Mouse (Mus musculus): ENCODE data around the gene Tas2r126. TPM values are rescaled to one million over a fixed set of nuclear protein-coding genes. Genes with fewer than 3 reads are reported as not detected.

Gene Tas2r126
- polyA plus RNA-seq, 1 experiment from 2014 or later, result not detected

GRCm38 (mm10) chr6:42405134-42405533, 29.2 kb upstream of the Tas2r126 start, which contains the start of gene Tas2r135:
TSS of gene Tas2r135 (plus strand) at chr6:42405434.
- 84% methylated on average over 2 of the region's 2 CpGs for WGBS
- H3K27ac ChIP-seq (ENCODE audit: low read depth, low read length), result no peak within 1 kb of the TSS
- no peaks in the 10 kb centered on the region for H3K4me1 ChIP-seq (ENCODE audit: control insufficient read depth, insufficient read depth, low read length)
- H3K4me2 ChIP-seq (ENCODE audit: low read depth), result no peak within 1 kb of the TSS
- no peaks in the 10 kb centered on the region for H3K9me3 ChIP-seq (ENCODE audit: control insufficient read depth, low read length)
- no peaks in the 10 kb centered on the region for H3K27me3 ChIP-seq (ENCODE audit: control insufficient read depth, insufficient read depth, low read length)
- no peaks in the 10 kb centered on the region for H3K36me3 ChIP-seq (ENCODE audit: control insufficient read depth, insufficient read depth, low read length)
- DNase-seq (ENCODE audit: low spot score) (no peak), ATAC-seq (ENCODE audit: insufficient read depth, low FRiP score, low TSS enrichment) (no peak)
- no peak within 1 kb of the TSS for H3K9ac ChIP-seq (ENCODE audit: low read length)
- H3K4me3 ChIP-seq (ENCODE audit: low read depth, low read length), result no peak within 1 kb of the TSS

DNA sequence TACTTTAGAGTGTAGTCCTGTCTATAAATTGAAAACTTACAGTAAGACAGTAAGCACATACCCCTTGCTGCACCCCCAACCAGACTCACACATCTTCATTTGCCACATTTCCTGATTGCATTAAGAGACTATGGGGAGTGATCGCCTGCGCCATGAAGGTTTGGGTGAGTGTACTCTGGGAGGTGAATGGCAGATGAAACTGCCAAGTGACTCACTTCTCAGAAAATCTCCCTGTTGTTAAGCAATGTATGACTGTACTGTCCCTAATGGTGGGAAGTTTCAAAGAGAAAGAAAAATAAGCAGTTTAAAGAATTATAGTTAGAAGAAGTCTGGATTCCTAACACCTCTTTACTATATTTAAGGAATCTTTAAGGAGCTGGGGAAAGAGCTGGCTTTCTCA, 14.9 kb upstream of the Tas2r126 start:
- H3K4me3 ChIP-seq (ENCODE audit: low read depth, low read length), result no peak overlapping the region
- no peak overlapping the region for H3K4me2 ChIP-seq (ENCODE audit: low read depth)
- H3K27ac ChIP-seq (ENCODE audit: low read depth, low read length), result no peak overlapping the region
- no peak for DNase-seq (ENCODE audit: low spot score)
- no peaks in the 10 kb centered on the region for H3K27me3 ChIP-seq (ENCODE audit: control insufficient read depth, insufficient read depth, low read length)
- no peaks in the 10 kb centered on the region for H3K36me3 ChIP-seq (ENCODE audit: control insufficient read depth, insufficient read depth, low read length)
- ATAC-seq (ENCODE audit: insufficient read depth, low FRiP score, low TSS enrichment), result no peak
- WGBS, result 95% methylated on average over 2 of the region's 2 CpGs
- no peaks in the 10 kb centered on the region for H3K9me3 ChIP-seq (ENCODE audit: control insufficient read depth, low read length)
- no peaks in the 10 kb centered on the region for H3K4me1 ChIP-seq (ENCODE audit: control insufficient read depth, insufficient read depth, low read length)
- no peak overlapping the region for H3K9ac ChIP-seq (ENCODE audit: low read length)

DNA sequence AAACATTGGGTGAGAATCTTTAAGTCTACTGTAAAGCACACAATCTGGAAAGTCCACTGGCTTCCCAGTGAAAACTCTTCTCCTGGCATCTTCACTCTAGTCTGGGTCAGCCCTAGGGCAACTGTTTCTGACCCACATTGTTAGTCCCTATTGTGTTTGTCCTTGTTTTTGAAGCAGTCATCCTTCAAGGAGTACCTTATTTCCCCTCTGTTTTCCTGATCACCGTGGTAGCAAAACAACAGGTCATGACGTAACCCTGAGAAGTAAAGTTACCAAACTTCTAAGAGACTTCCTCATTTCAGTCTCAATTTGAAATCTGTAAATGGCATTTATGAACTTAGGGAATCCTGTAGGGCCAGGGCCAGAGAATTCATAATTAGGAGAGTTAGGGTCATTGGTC, 12.9 kb upstream of the Tas2r126 start:
- no peaks in the 10 kb centered on the region for H3K4me1 ChIP-seq (ENCODE audit: control insufficient read depth, insufficient read depth, low read length)
- H3K27me3 ChIP-seq (ENCODE audit: control insufficient read depth, insufficient read depth, low read length), result no peaks in the 10 kb centered on the region
- H3K9me3 ChIP-seq (ENCODE audit: control insufficient read depth, low read length), result no peaks in the 10 kb centered on the region
- no peaks in the 10 kb centered on the region for H3K36me3 ChIP-seq (ENCODE audit: control insufficient read depth, insufficient read depth, low read length)
- no peak for DNase-seq (ENCODE audit: low spot score)
- no peak overlapping the region for H3K27ac ChIP-seq (ENCODE audit: low read depth, low read length)
- H3K4me3 ChIP-seq (ENCODE audit: low read depth, low read length), result no peak overlapping the region
- 73% methylated on average over 2 of the region's 2 CpGs for WGBS
- no peak for ATAC-seq (ENCODE audit: insufficient read depth, low FRiP score, low TSS enrichment)
- no peak overlapping the region for H3K9ac ChIP-seq (ENCODE audit: low read length)
- no peak overlapping the region for H3K4me2 ChIP-seq (ENCODE audit: low read depth)

DNA sequence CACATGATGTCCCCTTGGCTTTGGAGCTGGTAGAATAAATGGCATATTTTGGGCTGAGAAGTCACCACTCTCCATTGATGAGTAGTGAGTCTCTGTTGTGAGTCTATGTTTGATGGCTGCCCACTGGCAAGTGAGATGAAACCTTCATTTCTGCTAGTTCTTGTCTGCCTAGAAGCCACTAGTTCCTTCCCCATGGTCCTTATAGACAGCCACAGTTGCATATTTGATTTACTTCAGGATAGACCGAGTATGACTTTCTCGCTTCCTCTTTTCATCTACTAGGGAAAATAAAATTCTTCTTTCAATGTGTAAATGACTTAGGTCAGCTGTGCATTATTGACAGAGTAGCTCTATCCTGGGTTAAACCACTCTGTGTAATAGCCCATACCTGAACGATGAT, 9.9 kb upstream of the Tas2r126 start:
- Histone ChIP-seq H3K4me1 (ENCODE audit: control insufficient read depth, insufficient read depth, low read length) (no peaks in the 10 kb centered on the region), H3K9ac (ENCODE audit: low read length) (no peak overlapping the region), H3K4me3 (ENCODE audit: low read depth, low read length) (no peak overlapping the region), H3K27ac (ENCODE audit: low read depth, low read length) (no peak overlapping the region), H3K4me2 (ENCODE audit: low read depth) (no peak overlapping the region), H3K36me3 (ENCODE audit: control insufficient read depth, insufficient read depth, low read length) (no peaks in the 10 kb centered on the region), H3K27me3 (ENCODE audit: control insufficient read depth, insufficient read depth, low read length) (no peaks in the 10 kb centered on the region), H3K9me3 (ENCODE audit: control insufficient read depth, low read length) (no peaks in the 10 kb centered on the region)
- 93% methylated on average over 3 of the region's 3 CpGs for WGBS
- no peak for ATAC-seq (ENCODE audit: insufficient read depth, low FRiP score, low TSS enrichment)
- no peak for DNase-seq (ENCODE audit: low spot score)

DNA sequence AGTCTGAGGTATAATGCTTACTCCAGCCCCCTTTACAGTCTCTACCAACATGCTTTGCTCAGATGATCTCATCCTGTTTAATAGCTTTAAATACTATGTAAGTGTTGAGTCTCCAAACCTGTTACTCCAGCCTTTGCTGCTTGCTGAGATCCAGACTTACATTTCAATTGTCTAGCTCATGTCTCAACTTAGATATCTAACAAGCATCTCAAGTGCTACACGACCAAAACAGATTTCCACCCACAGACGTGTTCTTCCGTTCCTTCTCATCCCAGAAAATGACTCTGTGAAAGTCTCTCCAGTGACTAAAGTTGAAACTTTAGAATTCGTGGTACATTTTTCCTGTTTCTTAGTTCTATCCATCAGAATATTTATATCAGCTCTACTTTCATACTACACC, 8.0 kb upstream of the Tas2r126 start:
- H3K9ac ChIP-seq (ENCODE audit: low read length), result no peak overlapping the region
- ATAC-seq (ENCODE audit: insufficient read depth, low FRiP score, low TSS enrichment) (no peak), DNase-seq (ENCODE audit: low spot score) (no peak)
- no peaks in the 10 kb centered on the region for H3K9me3 ChIP-seq (ENCODE audit: control insufficient read depth, low read length)
- no peak overlapping the region for H3K4me2 ChIP-seq (ENCODE audit: low read depth)
- no peak overlapping the region for H3K4me3 ChIP-seq (ENCODE audit: low read depth, low read length)
- 87% methylated on average over 4 of the region's 4 CpGs for WGBS
- no peaks in the 10 kb centered on the region for H3K4me1 ChIP-seq (ENCODE audit: control insufficient read depth, insufficient read depth, low read length)
- no peaks in the 10 kb centered on the region for H3K27me3 ChIP-seq (ENCODE audit: control insufficient read depth, insufficient read depth, low read length)
- no peak overlapping the region for H3K27ac ChIP-seq (ENCODE audit: low read depth, low read length)
- H3K36me3 ChIP-seq (ENCODE audit: control insufficient read depth, insufficient read depth, low read length), result no peaks in the 10 kb centered on the region

DNA sequence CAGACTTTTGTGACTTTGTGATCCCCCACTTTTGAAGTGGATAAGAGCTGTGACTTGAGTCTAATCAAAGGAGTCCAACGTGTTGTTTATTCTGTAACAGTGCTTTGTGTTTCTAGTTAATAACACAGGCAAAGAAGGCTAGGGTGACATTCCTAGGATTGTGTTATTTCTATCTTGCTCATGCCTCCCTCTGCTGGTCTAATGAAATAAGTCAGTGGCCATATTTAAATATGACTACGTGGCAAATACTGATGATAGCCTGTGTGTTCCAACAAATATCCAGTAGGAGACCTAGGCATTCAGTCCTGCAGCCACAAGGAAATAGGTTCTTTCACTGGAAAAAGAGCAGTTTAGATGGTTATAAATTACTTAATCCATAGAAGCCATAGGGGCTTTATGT, 781 bp upstream of the Tas2r126 start:
- Histone ChIP-seq H3K9ac (ENCODE audit: low read length) (no peak overlapping the region), H3K4me1 (ENCODE audit: control insufficient read depth, insufficient read depth, low read length) (no peaks in the 10 kb centered on the region), H3K4me2 (ENCODE audit: low read depth) (no peak overlapping the region), H3K36me3 (ENCODE audit: control insufficient read depth, insufficient read depth, low read length) (no peaks in the 10 kb centered on the region), H3K27ac (ENCODE audit: low read depth, low read length) (no peak overlapping the region), H3K9me3 (ENCODE audit: control insufficient read depth, low read length) (no peaks in the 10 kb centered on the region), H3K27me3 (ENCODE audit: control insufficient read depth, insufficient read depth, low read length) (no peaks in the 10 kb centered on the region), H3K4me3 (ENCODE audit: low read depth, low read length) (no peak overlapping the region)
- no peak for DNase-seq (ENCODE audit: low spot score)
- no peak for ATAC-seq (ENCODE audit: insufficient read depth, low FRiP score, low TSS enrichment)
- WGBS, result 67% methylated on average over 2 of the region's 2 CpGs

DNA sequence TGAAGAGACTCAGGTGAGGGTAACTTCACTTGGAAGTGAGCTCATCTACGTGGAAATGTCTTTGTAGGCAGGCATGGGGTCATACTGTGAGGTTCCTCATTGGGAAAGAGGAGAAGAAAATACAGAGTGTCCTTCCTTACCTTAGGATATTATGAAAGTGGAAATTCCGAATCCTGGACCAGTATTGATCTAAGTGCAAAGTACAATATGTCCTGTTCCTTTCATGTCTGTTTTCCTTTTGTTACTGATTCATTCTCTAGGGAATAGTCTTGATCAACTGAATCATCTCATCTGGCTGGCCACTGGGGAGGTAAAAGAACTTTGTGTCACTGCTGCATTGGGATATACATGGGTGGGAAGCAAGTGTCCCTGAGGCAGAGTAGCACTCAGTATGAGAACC, 1.2 kb downstream of the Tas2r126 start:
- no peaks in the 10 kb centered on the region for H3K9me3 ChIP-seq (ENCODE audit: control insufficient read depth, low read length)
- no peaks in the 10 kb centered on the region for H3K36me3 ChIP-seq (ENCODE audit: control insufficient read depth, insufficient read depth, low read length)
- no peak overlapping the region for H3K4me3 ChIP-seq (ENCODE audit: low read depth, low read length)
- no peaks in the 10 kb centered on the region for H3K4me1 ChIP-seq (ENCODE audit: control insufficient read depth, insufficient read depth, low read length)
- ATAC-seq (ENCODE audit: insufficient read depth, low FRiP score, low TSS enrichment), result no peak
- no peak overlapping the region for H3K9ac ChIP-seq (ENCODE audit: low read length)
- H3K4me2 ChIP-seq (ENCODE audit: low read depth), result no peak overlapping the region
- H3K27me3 ChIP-seq (ENCODE audit: control insufficient read depth, insufficient read depth, low read length), result no peaks in the 10 kb centered on the region
- no peak overlapping the region for H3K27ac ChIP-seq (ENCODE audit: low read depth, low read length)
- DNase-seq (ENCODE audit: low spot score), result no peak
- 82% methylated on average over 2 of the region's 2 CpGs for WGBS

- Histone ChIP-seq H3K4me2 (ENCODE audit: low read depth) (no peak overlapping the region), H3K4me1 (ENCODE audit: control insufficient read depth, insufficient read depth, low read length) (no peaks in the 10 kb centered on the region), H3K9ac (ENCODE audit: low read length) (no peak overlapping the region), H3K36me3 (ENCODE audit: control insufficient read depth, insufficient read depth, low read length) (no peaks in the 10 kb centered on the region), H3K9me3 (ENCODE audit: control insufficient read depth, low read length) (no peaks in the 10 kb centered on the region), H3K27me3 (ENCODE audit: control insufficient read depth, insufficient read depth, low read length) (no peaks in the 10 kb centered on the region), H3K4me3 (ENCODE audit: low read depth, low read length) (no peak overlapping the region), H3K27ac (ENCODE audit: low read depth, low read length) (no peak overlapping the region)
- DNase-seq (ENCODE audit: low spot score), result no peak
- ATAC-seq (ENCODE audit: insufficient read depth, low FRiP score, low TSS enrichment), result no peak
- 81% methylated on average over 2 of the region's 2 CpGs for WGBS
Measured at GRCm38 (mm10) chr6:42441395-42441794, 7.1 kb downstream of the Tas2r126 start.

GRCm38 (mm10) chr6:42444491-42444890, 10.2 kb downstream of the Tas2r126 start:
- no peak overlapping the region for H3K4me3 ChIP-seq (ENCODE audit: low read depth, low read length)
- no peaks in the 10 kb centered on the region for H3K4me1 ChIP-seq (ENCODE audit: control insufficient read depth, insufficient read depth, low read length)
- H3K36me3 ChIP-seq (ENCODE audit: control insufficient read depth, insufficient read depth, low read length), result no peaks in the 10 kb centered on the region
- H3K27ac ChIP-seq (ENCODE audit: low read depth, low read length), result no peak overlapping the region
- no peak overlapping the region for H3K9ac ChIP-seq (ENCODE audit: low read length)
- H3K9me3 ChIP-seq (ENCODE audit: control insufficient read depth, low read length), result no peaks in the 10 kb centered on the region
- DNase-seq (ENCODE audit: low spot score) (no peak), ATAC-seq (ENCODE audit: insufficient read depth, low FRiP score, low TSS enrichment) (no peak)
- H3K27me3 ChIP-seq (ENCODE audit: control insufficient read depth, insufficient read depth, low read length), result no peaks in the 10 kb centered on the region
- no peak overlapping the region for H3K4me2 ChIP-seq (ENCODE audit: low read depth)
- 86% methylated on average over 2 of the region's 2 CpGs for WGBS
